Mouse (Mus musculus): Measurements from ENCODE around the gene Tmem45b.

DNA sequence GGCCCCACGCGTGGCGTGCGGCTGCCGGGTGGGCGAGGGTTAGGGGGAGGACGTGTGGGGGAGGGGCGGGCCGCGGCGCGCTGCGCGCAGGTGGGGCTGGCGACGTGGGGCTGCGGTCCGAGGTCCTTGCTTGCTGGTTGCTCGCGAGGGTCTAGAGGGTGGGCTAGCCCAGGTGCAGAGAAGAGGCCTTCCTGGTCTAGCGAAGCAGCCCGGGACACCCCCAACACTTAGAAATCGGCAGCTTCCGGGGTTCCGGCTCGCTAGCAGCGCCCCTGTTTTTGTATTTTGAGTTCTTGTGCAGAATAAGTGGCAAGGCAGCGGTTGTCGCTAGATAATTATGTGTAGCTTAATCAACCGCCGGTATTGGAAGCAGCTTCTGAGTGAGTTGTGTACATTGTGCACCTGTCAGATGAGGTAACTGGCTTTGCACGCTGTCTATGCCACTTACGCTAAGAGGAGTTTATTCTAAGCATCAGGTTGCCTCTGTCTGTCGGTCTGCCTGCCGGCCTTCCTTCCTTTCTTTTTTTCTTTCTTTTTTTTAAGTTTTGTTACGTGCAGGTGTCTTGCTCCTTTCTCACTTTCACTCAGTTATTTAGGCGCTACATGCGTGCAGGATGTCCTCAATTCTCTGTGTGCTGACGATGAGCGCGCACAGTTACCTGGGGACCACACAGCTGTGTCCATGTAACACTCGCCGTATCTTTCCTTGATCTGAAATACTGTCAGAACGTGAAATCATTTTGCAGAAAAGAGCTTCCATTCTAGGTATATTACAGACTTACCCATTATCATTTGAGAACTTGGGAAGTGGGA, 77.7 kb downstream of the Tmem45b start:
- TF ChIP-seq MAFK (IDR thresholded peaks at IDR 0.05; ENCODE audit: insufficient read depth, low read depth, low read length), result no peak
- no peak for TF ChIP-seq ZNF384 (IDR thresholded peaks at IDR 0.05; ENCODE audit: low read depth, low read length)
- no peak for TF ChIP-seq ZC3H11A (IDR thresholded peaks at IDR 0.05; ENCODE audit: borderline replicate concordance, low read depth, low read length)
